ENCODE assay signal across 10 mouse cellular contexts in the genomic region with DNA sequence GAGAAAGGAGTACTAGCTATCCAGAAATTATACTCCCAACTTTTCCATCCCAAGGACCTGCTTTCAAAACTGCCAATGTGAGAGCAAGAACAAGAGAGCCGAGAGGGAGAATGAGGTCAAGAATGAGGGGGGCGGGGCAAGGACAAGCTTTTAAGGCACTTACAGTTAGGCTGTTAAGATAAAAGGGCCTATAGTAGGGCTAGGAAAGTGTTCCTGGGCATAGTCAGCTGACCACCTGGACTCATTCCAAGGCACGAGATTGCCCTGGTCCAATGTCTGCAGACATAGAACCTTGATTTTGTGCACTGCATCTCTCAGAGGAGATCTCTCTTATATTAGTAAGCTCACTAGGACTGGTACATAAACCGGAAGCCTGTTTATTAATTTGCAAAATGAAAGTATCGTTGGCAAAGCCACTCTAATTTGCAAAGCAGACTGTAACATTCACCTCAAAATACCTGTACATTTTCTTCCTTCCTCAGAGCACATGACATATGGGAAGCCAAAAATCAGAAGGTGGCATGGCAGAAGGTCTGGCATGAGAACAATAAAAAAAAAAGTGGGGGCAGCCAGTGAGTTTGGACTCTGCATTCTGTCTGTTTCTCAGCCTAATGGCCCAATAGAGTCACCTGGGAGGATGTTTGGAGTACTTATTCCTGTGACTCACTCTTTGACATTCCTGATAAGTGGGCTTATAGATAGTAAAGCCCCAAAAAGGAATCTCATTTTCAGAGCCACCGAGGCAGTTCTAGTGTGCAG. TPM values are rescaled to one million over a fixed set of nuclear protein-coding genes. Genes with fewer than 3 reads are reported as not detected.
DNase-seq lines count a peak whose midpoint lies in the region; ATAC-seq lines count a peak whose summit lies in the region.
"Had no signal": no experiment of that assay in that cellular context is flagged by ENCODE, and none has a peak within 500 bp of the region (broad histone marks: within the 10 kb centered on the region; RNA-seq: fewer than 3 reads in every experiment).

No protein-coding gene starts in this region.

- no peaks in the 10 kb centered on the region for H3K9me3 ChIP-seq in kidney, embryonic 14.5 days (ENCODE audit: control insufficient read depth, low read length)

- H3K27ac ChIP-seq in kidney, embryonic 14.5 days (ENCODE audit: low read depth, low read length): no peak overlapping the region

- H3K4me2 ChIP-seq in kidney, embryonic 14.5 days (replicated peaks; ENCODE audit: low read depth, low read length): no peak overlapping the region
- H3K4me2 ChIP-seq: midbrain, embryonic 11.5 days had no signal

- peaks cover 4% of the 10 kb centered on the region; the same call in 1 of the 2 replicates for H3K4me1 ChIP-seq in kidney, embryonic 14.5 days (ENCODE audit: control insufficient read depth, insufficient read depth, low read length)

- no peaks in the 10 kb centered on the region for H3K36me3 ChIP-seq in kidney, embryonic 14.5 days (ENCODE audit: control insufficient read depth, insufficient read depth, low read length)

- WGBS in kidney, embryonic 14.5 days: 63% methylated on average over 6 of the region's 6 CpGs

- ATAC-seq in kidney, embryonic 14.5 days (ENCODE audit: low FRiP score, low TSS enrichment): no peak

- no peak overlapping the region for H3K9ac ChIP-seq in kidney, embryonic 14.5 days (ENCODE audit: low read depth, low read length)

- no peak overlapping the region for H3K4me3 ChIP-seq in kidney, embryonic 14.5 days (ENCODE audit: low read length)

- intact Hi-C loops in gastrocnemius, postnatal 36 days (cut with DNase I): no loop called here

- DNase-seq in kidney, adult 18-20 months: peak; percentile 68
- DNase-seq in cerebellum, adult 8-10 months: peak; percentile 65
- peak; percentile 66 for DNase-seq in kidney, adult 9 months
- peak; percentile 80 for DNase-seq in lung, postnatal 25 days (ENCODE audit: low spot score)
- DNase-seq in frontal cortex, postnatal 10 days (ENCODE audit: low spot score in 2 of 2): no peak
- no peak for DNase-seq in embryo, embryonic 11 days
- DNase-seq in gastrocnemius, postnatal 36 days: no peak
- DNase-seq: adrenal gland, postnatal 36 days had no signal

- H3K27me3 ChIP-seq in kidney, embryonic 14.5 days (ENCODE audit: control insufficient read depth, insufficient read depth, low read length): no peaks in the 10 kb centered on the region

RNA-seq across cellular contexts. Expression of a gene that starts 21.0 kb away (rescaled TPM):
- polyA plus RNA-seq in kidney, embryonic 14.5 days (2014; fragmentation: Nextera tagmentation; extraction: Ambion mirVana): 88.8 and 102 TPM in 2 replicates
- 10 to 100 TPM; 15.7 to 23.2 TPM for total RNA-seq in gastrocnemius, postnatal 36 days (2021)

RNA-seq across cellular contexts. Expression of a gene that starts 31.5 kb away (rescaled TPM):
- polyA plus RNA-seq in kidney, embryonic 14.5 days (2014; fragmentation: Nextera tagmentation; extraction: Ambion mirVana): 52.1 and 56.2 TPM in 2 replicates
- 1 to 10 TPM; 5.7 to 6.0 TPM for total RNA-seq in gastrocnemius, postnatal 36 days (2021)

RNA-seq across cellular contexts. Expression of a gene that starts 55.1 kb away (rescaled TPM):
- polyA plus RNA-seq in kidney, embryonic 14.5 days (2014; fragmentation: Nextera tagmentation; extraction: Ambion mirVana): 0.92 and 0.96 TPM in 2 replicates
- total RNA-seq in gastrocnemius, postnatal 36 days (2021): not detected

Comparison
In these comparisons a context has a peak if more than half of its experiments do, and no peak if none do; other contexts are left out.
1. DNase-seq: peak in kidney, adult 18-20 months (single experiment), cerebellum, adult 8-10 months (single experiment), kidney, adult 9 months (single experiment) and lung, postnatal 25 days (single experiment); none in frontal cortex, postnatal 10 days (0 of 2), embryo, embryonic 11 days (single experiment) and gastrocnemius, postnatal 36 days (0 of 2).